Mouse (Mus musculus) 416B (cell line): ENCODE data around the gene Nrde2.

Source experiments
- DNase-seq: peaks from one replicate; pipeline ENCODE4 v3.0.0; 2011; ENCODE audit warnings: low read depth

Gene Nrde2

GRCm38 (mm10) chr12:100178898-100179440, 19.5 kb upstream of the Nrde2 start:
- no peak for DNase-seq

GRCm38 (mm10) chr12:100176469-100177056, 17.1 kb upstream of the Nrde2 start:
- no peak for DNase-seq

- DNase-seq = no peak
Measured at GRCm38 (mm10) chr12:100172481-100172880, 13.0 kb upstream of the Nrde2 start.

GRCm38 (mm10) chr12:100167931-100168871, 8.7 kb upstream of the Nrde2 start:
- DNase-seq = peak; percentile 70

- DNase-seq = no peak
Measured at GRCm38 (mm10) chr12:100167502-100167901, 8.0 kb upstream of the Nrde2 start.

- no peak for DNase-seq
Measured at GRCm38 (mm10) chr12:100166939-100167338, 7.5 kb upstream of the Nrde2 start.

- peak; percentile 65 for DNase-seq
Measured at GRCm38 (mm10) chr12:100166177-100166576, 6.7 kb upstream of the Nrde2 start.

GRCm38 (mm10) chr12:100164991-100165500, 5.6 kb upstream of the Nrde2 start:
- DNase-seq = no peak

GRCm38 (mm10) chr12:100152466-100152865, 7.0 kb downstream of the Nrde2 start:
- DNase-seq = no peak

- DNase-seq = no peak
Measured at GRCm38 (mm10) chr12:100144269-100144668, 15.2 kb downstream of the Nrde2 start.

GRCm38 (mm10) chr12:100143737-100144136, 15.7 kb downstream of the Nrde2 start:
- DNase-seq = no peak

- no peak for DNase-seq
Measured at GRCm38 (mm10) chr12:100142848-100143523, 16.5 kb downstream of the Nrde2 start.

- DNase-seq = no peak
Measured at GRCm38 (mm10) chr12:100135117-100135516, 24.3 kb downstream of the Nrde2 start.

- DNase-seq = no peak
Measured at GRCm38 (mm10) chr12:100134395-100134936, 25.0 kb downstream of the Nrde2 start.

GRCm38 (mm10) chr12:100131655-100132054, 27.8 kb downstream of the Nrde2 start:
- DNase-seq = peak; percentile 63

GRCm38 (mm10) chr12:100131167-100131566, 28.3 kb downstream of the Nrde2 start:
- no peak for DNase-seq

GRCm38 (mm10) chr12:100128961-100129360, 30.5 kb downstream of the Nrde2 start:
- no peak for DNase-seq

GRCm38 (mm10) chr12:100128522-100128921, 30.9 kb downstream of the Nrde2 start:
- no peak for DNase-seq

- DNase-seq = no peak
Measured at GRCm38 (mm10) chr12:100127866-100128480, 31.5 kb downstream of the Nrde2 start.

GRCm38 (mm10) chr12:100126968-100127865, 32.2 kb downstream of the Nrde2 start:
- DNase-seq = no peak
